Mouse (Mus musculus): ENCODE results near the gene Ear6. TPM values are rescaled to one million over a fixed set of nuclear protein-coding genes. Genes with fewer than 3 reads are reported as not detected.
"Not testable (repeated sequence)": the region's sequence is repeated elsewhere in the genome, so short reads cannot be mapped to it uniquely, and the experiment has no call there.

Ear6 gene
- not detected in 2 replicates for total RNA-seq (2014; rRNA removed)
- polyA plus RNA-seq (2015; fragmentation: Nextera tagmentation; extraction: Ambion mirVana) = not detected in 2 replicates

DNA sequence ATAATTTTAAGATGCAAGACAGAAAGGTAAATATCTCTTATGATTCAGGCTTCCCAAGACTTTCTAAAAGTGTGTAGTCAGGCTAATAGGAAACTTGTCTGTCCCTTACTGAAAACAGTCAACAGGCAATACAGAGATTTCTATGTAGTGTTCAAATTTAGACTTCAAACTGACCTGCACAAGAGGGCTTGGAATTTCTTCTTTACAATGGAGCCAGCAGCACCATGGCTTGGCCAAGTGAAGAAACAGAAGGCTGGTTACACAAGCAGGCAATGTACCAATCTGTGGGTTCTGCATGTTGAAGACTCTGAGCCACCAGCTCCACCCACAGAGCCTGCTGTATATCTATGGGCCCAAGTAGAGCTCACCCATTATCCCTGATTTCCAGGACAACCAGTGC lies at the start of gene Ear6:
TSS of gene Ear6 (plus strand) at position 301 of the 400 bp plus-strand sequence.
- Histone ChIP-seq H3K9ac (replicated peaks; ENCODE audit: low read length, poor library complexity, severe bottlenecking) (no peak within 1 kb of the TSS), H3K27ac (ENCODE audit: low read depth, low read length) (no peak within 1 kb of the TSS), H3K4me1 (ENCODE audit: insufficient read depth, low read length) (no peaks in the 10 kb centered on the region), H3K9me3 (ENCODE audit: low read length) (no peaks in the 10 kb centered on the region), H3K4me3 (ENCODE audit: low read depth, low read length) (no peak within 1 kb of the TSS), H3K27me3 (ENCODE audit: insufficient read depth, low read length) (no peaks in the 10 kb centered on the region), H3K4me2 (ENCODE audit: low read depth, low read length, poor library complexity, severe bottlenecking) (no peak within 1 kb of the TSS), H3K36me3 (ENCODE audit: insufficient read depth, low read length) (no peaks in the 10 kb centered on the region)
- ATAC-seq (ENCODE audit: low FRiP score) = no peak
- no peak for DNase-seq (ENCODE audit: low spot score)
- no peak for TF ChIP-seq CTCF (IDR thresholded peaks at IDR 0.05)

GRCm38 (mm10) chr14:51826625-51827024 lies 26.9 kb upstream of the Ear6 start:
- ATAC-seq (ENCODE audit: low FRiP score) = no peak
- no peak for TF ChIP-seq CTCF (IDR thresholded peaks at IDR 0.05)
- Histone ChIP-seq H3K4me2 (ENCODE audit: low read depth, low read length, poor library complexity, severe bottlenecking) (no peak overlapping the region), H3K4me1 (ENCODE audit: insufficient read depth, low read length) (no peaks in the 10 kb centered on the region), H3K27me3 (ENCODE audit: insufficient read depth, low read length) (no peaks in the 10 kb centered on the region), H3K9ac (replicated peaks; ENCODE audit: low read length, poor library complexity, severe bottlenecking) (no peak overlapping the region), H3K9me3 (ENCODE audit: low read length) (no peaks in the 10 kb centered on the region), H3K4me3 (ENCODE audit: low read depth, low read length) (no peak overlapping the region), H3K36me3 (ENCODE audit: insufficient read depth, low read length) (no peaks in the 10 kb centered on the region), H3K27ac (ENCODE audit: low read depth, low read length) (no peak overlapping the region)
- DNase-seq (ENCODE audit: low spot score) = no peak
- WGBS = 79% methylated on average over 1 of the region's 1 CpGs

DNA sequence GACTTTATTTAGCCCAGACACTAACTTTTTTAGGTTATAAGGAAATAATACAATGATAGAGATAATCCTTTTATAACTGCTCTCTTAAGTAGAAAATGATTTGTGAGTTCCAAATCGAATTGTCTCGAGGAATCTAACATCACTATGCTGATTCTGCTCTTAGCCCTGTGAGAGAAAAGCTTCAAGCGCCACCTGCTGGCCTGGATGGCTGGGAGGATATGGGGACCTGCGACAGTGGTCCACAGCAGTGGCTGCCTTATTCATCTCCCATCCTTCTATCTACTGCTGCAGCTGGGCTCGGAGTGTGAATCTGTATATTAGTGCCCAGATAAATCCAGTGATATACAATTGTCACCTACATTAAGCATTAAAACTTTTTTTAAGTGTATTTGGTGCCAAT lies 25.7 kb upstream of the Ear6 start:
- H3K4me1 ChIP-seq (ENCODE audit: insufficient read depth, low read length); H3K4me3 ChIP-seq (ENCODE audit: low read depth, low read length); H3K36me3 ChIP-seq (ENCODE audit: insufficient read depth, low read length); H3K9me3 ChIP-seq (ENCODE audit: low read length); H3K9ac ChIP-seq (replicated peaks; ENCODE audit: low read length, poor library complexity, severe bottlenecking); ATAC-seq (ENCODE audit: low FRiP score); H3K4me2 ChIP-seq (ENCODE audit: low read depth, low read length, poor library complexity, severe bottlenecking); H3K27ac ChIP-seq (ENCODE audit: low read depth, low read length); H3K27me3 ChIP-seq (ENCODE audit: insufficient read depth, low read length): not testable (repeated sequence)
- DNase-seq (ENCODE audit: low spot score) = peak; percentile 4
- peak; percentile 70 for TF ChIP-seq CTCF (IDR thresholded peaks at IDR 0.05)
- WGBS = 41% methylated on average over 5 of the region's 5 CpGs

GRCm38 (mm10) chr14:51829188-51829587 lies 24.3 kb upstream of the Ear6 start:
- no peaks in the 10 kb centered on the region for H3K4me1 ChIP-seq (ENCODE audit: insufficient read depth, low read length)
- no peak for ATAC-seq (ENCODE audit: low FRiP score)
- H3K4me2 ChIP-seq (ENCODE audit: low read depth, low read length, poor library complexity, severe bottlenecking) = no peak overlapping the region
- H3K36me3 ChIP-seq (ENCODE audit: insufficient read depth, low read length) = no peaks in the 10 kb centered on the region
- no peaks in the 10 kb centered on the region for H3K27me3 ChIP-seq (ENCODE audit: insufficient read depth, low read length)
- no peak for DNase-seq (ENCODE audit: low spot score)
- 84% methylated on average over 6 of the region's 6 CpGs for WGBS
- no peak for TF ChIP-seq CTCF (IDR thresholded peaks at IDR 0.05)
- H3K4me3 ChIP-seq (ENCODE audit: low read depth, low read length) = no peak overlapping the region
- H3K27ac ChIP-seq (ENCODE audit: low read depth, low read length) = no peak overlapping the region
- H3K9ac ChIP-seq (replicated peaks; ENCODE audit: low read length, poor library complexity, severe bottlenecking) = no peak overlapping the region
- no peaks in the 10 kb centered on the region for H3K9me3 ChIP-seq (ENCODE audit: low read length)

GRCm38 (mm10) chr14:51838480-51838879 lies 15.0 kb upstream of the Ear6 start:
- not testable (repeated sequence) for ATAC-seq (ENCODE audit: low FRiP score); H3K4me3 ChIP-seq (ENCODE audit: low read depth, low read length); H3K9ac ChIP-seq (replicated peaks; ENCODE audit: low read length, poor library complexity, severe bottlenecking); H3K27me3 ChIP-seq (ENCODE audit: insufficient read depth, low read length); H3K9me3 ChIP-seq (ENCODE audit: low read length); H3K4me1 ChIP-seq (ENCODE audit: insufficient read depth, low read length); DNase-seq (ENCODE audit: low spot score); H3K36me3 ChIP-seq (ENCODE audit: insufficient read depth, low read length); H3K27ac ChIP-seq (ENCODE audit: low read depth, low read length); H3K4me2 ChIP-seq (ENCODE audit: low read depth, low read length, poor library complexity, severe bottlenecking)
- WGBS = 31% methylated on average over 2 of the region's 2 CpGs
- peak; percentile 40; the same call in 1 of the 2 replicates for TF ChIP-seq CTCF (IDR thresholded peaks at IDR 0.05)

- Histone ChIP-seq H3K4me2 (ENCODE audit: low read depth, low read length, poor library complexity, severe bottlenecking) (no peak overlapping the region), H3K9ac (replicated peaks; ENCODE audit: low read length, poor library complexity, severe bottlenecking) (no peak overlapping the region), H3K4me1 (ENCODE audit: insufficient read depth, low read length) (no peaks in the 10 kb centered on the region), H3K27ac (ENCODE audit: low read depth, low read length) (no peak overlapping the region), H3K9me3 (ENCODE audit: low read length) (no peaks in the 10 kb centered on the region), H3K27me3 (ENCODE audit: insufficient read depth, low read length) (no peaks in the 10 kb centered on the region), H3K4me3 (ENCODE audit: low read depth, low read length) (no peak overlapping the region), H3K36me3 (ENCODE audit: insufficient read depth, low read length) (no peaks in the 10 kb centered on the region)
- TF ChIP-seq CTCF (IDR thresholded peaks at IDR 0.05) = no peak
- 64% methylated on average over 1 of the region's 1 CpGs for WGBS
- ATAC-seq (ENCODE audit: low FRiP score) (no peak), DNase-seq (ENCODE audit: low spot score) (no peak)
These were observed 11.2 kb upstream of the Ear6 start for GRCm38 (mm10) chr14:51842250-51842649.
